Mouse (Mus musculus): ENCODE data around the gene Micu1.

Gene Micu1

DNA sequence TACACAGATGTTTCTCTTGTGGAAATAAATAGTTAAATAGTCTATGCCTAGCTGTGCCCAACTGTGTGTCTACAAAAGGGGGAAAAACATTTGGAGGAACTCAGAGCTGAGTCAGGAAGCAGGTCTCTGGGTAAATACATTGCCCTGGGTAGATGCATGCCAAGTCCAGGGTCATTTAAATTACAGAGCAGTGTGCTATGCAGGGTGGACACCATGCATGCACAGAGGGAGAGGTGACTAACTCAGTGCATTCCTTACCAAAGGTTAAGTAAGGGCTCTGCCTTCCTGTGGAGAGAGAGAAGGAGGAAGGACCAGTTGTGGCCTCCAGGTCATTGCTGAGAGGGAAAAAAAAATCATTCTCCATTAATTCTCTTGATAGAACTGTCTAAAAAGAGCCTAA, 22.4 kb downstream of the Micu1 start:
- no peak for DNase-seq (ENCODE audit: low spot score)

DNA sequence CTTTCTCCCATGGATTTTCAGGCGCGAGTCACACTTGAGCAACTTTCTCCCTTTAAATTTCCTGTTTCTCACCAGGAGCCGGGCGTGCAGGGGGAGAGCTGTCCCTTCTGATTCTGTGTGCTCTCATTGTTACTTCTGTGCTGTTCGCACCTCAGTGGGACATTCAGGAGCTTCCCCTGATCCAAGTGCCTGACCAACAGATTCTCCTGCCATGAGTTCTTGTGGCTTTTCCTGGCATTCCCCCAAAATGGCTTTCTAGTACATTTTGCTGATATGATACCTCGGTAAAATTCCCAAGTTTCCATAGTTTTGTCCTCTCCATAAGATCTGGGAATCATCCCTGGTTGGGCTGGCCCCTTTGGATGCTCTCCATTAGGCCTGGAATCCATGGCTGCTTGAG, 25.0 kb downstream of the Micu1 start:
- DNase-seq (ENCODE audit: low spot score), result no peak

DNA sequence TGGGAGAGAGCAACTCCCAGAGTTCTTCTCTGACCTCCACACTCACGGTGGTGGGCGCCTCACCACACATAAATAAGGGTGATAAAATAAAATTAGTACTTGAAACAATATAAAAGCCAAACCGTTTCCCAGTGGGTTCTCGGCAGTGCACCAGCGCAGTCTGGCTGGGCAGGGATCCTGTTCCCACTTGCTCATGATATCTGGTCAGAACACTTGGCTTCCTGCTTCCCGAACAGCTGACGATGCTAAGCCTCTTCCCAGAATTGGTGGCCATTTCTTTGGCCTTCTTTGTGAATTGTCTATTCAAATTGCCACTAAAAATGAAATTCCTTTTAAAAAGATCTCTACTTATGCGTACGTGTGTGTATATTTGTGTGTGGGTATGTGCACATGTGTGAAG, 27.0 kb downstream of the Micu1 start:
- no peak for DNase-seq (ENCODE audit: low spot score)

DNA sequence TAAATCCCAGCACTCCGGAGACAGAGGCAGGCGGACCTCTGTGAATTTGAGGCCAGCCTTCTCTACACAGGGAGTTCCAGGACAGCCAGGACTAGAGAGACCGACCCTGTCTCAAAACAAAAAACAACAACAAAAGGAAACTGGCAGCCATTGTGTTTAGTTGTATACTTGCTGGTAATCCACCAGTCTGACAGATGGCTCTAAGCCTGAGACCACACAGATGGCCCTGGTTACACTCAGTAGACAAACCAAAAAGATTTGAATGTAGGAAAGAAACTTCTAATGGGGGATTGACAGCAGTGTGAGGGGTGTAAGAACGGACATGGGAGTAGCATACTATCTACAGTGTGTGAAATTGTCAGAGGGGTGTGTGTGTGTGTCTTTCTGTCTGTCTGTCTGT, 27.6 kb downstream of the Micu1 start:
- DNase-seq (ENCODE audit: low spot score), result no peak

DNA sequence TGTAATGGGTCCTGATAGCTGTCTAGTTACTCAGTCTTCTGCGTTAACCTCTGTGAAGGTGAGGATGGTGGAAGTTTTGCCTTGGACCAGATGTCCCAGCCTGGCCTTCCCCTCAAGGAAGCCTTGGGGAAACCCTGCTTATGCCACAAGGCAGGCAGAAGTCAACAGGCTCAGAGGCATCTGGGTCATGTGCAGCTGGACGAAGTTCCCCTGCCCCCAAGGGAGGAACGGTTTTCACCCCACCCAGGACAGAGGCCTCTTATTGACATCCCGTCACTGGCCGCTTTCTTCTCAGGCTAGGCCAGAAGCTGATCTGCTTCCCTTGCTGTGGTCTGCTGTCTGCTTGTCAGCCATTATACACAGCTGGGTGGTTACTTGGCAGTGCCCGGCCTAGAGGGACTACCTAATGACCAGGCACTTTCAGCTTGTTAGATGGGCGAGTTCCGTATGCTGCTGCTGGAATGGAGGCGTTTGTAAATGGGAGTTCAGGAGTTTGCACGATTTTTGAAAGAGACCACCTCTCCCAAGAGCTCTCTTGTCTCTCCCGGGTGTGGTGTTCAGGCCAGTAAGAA, 33.8 kb downstream of the Micu1 start:
- DNase-seq (ENCODE audit: low spot score), result no peak

DNA sequence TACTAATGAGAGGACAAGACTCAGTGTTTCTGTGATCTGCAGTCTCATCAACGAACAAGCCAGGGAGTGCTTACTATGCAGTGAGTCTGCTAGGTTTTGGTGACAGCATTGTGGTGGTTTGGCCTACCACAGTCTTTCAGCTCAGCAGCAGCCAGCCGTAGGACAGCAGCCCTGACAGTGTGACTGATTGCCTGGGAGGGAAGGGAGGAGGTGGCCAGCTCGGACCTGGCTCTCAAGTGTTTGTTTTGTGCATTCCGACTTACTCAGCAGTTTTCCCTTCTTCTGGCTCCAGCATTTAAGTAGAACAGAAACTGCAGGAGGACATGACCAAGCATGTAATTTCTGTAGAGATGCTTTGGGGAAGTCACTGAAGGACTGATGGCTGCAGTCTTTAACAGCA, 39.2 kb downstream of the Micu1 start:
- no peak for DNase-seq (ENCODE audit: low spot score)

DNA sequence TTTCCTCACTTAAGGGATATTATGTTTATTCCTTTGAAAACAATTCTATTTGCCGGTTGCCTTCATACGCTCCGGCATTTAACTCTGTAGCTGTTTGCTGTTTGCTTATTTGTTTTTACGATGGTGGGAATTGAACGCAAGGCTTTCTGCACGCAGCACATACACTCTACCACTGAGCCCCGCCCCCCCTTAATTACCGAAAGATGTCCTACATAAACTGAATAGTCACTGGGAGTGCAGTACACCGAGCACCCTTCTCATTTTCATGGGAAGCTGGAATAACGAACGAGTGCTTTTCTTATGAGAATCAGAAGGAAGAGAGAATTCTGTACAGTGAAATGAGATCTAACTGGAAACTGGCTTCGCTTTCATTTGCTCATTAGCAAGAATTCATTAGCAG, 41.1 kb downstream of the Micu1 start:
- DNase-seq (ENCODE audit: low spot score), result no peak

DNA sequence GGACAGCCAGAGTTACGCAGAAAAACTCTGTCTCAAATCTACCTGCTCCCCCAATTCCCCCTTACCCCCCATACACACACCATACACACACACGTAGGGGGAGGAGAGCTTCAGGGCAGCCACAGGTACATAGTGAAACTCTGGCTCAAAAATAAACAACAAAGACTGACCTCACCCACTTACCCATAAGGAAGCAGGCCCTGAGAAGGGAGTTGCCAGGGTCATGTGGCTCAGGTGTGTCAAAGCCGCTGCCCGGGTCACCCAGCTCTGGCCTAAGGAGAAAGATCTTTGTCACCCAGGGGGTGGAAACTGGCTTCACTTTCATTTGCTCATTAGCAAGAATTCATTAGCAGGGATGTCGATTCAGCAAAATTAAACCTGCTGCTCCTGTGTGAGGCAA, 41.7 kb downstream of the Micu1 start:
- DNase-seq (ENCODE audit: low spot score), result no peak

DNA sequence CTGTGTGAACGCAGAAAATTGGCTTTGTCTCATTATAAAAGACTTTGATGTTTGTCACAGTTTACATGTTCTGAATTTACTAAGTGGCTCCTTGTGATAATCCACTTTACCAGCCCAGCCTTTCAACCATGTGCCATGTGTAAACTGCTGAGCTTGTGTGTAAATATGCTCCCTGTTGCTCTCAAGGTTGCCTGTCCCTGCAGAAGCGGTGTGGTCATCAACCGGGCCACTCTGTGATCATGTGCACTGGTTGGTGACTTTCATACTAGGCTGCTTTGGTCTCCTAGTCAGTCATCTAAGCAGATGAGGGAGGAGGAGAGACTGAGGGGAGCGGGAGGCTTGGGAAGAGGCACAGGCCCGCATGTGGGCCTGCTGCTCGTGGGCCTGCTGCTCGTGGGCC, 45.1 kb downstream of the Micu1 start:
- DNase-seq (ENCODE audit: low spot score), result no peak

DNA sequence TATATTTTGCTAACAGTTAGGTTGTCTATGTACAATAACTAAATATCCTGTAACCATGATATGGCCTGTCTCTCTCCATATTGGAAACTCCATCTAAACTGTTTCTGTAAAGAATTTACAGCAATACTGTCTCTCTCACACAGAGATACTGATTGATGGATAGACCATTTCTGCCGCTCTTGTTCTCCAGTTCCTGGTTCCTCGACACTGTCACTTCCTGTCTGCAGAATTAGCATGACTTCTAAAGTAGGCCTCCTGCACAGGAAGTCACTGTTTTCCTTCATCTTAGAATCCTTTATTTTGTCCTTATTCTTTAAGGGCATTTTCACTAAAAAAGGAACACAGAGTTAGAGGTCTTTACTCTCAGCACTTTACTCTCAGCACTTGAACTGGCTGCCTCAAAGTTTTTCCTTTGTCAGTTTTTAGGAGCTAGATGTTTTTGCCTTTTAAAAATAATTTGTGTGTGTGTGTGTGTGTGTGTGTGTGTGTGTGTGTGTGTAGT, 46.5 kb downstream of the Micu1 start:
- no peak for DNase-seq (ENCODE audit: low spot score)

DNA sequence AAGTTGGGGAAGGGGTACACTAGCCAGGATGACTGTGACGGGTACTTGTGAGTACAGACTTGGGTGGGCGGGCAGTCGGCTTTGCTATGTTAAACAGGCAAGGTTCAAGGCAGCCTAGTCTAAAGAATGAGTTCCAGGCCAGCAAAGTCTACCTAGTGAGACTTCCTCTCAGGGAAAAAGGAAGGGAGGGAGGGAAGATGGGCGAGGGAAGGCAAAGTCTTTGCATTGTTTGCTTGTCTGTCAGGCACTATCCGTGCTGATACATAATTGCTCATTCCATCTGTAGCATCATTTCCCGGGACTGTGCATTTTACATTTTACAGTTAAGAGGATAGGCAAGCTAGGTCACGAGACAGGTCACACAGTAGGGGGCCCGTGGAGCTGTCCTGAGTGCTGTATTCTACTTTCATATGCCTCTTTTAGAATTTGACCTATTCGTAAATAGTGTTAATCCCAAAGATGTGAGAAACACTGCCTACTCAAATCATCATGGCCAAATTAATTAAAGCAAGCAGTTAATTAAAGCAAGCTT, 51.3 kb downstream of the Micu1 start:
- DNase-seq (ENCODE audit: low spot score), result no peak

DNA sequence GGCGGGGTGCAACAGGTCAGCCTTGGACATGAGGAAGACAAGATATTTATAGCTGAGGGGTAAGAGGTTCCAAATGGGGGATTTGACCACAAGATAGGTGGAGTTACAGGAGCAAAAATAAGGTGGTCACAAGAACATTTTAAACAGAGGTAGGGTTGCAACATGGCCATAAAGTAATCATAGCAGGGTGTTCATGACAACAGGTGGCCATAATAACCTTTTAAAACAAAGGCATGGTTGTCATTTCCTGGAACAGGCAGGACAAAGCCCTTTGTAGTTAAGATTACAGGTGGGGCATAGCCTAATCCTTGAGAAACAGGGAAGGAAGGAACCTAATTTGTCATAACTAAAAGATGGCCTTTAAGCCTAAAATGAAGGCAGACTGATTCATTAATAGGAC, 51.8 kb downstream of the Micu1 start:
- no peak for DNase-seq (ENCODE audit: low spot score)

DNA sequence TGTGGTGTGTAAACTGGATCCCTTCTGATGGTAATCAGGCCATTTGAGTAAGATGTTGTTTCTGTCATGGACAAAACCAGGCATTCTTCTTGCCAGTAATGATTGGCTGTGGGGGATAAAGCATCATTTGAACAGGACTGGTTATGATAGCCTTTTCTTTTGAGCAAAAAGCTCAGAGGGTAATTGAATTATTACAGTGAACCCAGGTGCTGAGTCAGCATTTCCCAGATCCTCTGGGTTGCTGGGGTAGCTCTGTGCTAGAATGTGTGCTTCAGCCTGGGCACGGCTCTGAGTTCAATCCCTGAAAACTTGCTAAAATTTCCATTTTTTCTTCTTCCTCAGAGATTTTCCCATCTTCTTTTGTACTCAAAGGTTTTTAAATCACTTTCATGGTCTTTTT, 52.6 kb downstream of the Micu1 start:
- no peak for DNase-seq (ENCODE audit: low spot score)

DNA sequence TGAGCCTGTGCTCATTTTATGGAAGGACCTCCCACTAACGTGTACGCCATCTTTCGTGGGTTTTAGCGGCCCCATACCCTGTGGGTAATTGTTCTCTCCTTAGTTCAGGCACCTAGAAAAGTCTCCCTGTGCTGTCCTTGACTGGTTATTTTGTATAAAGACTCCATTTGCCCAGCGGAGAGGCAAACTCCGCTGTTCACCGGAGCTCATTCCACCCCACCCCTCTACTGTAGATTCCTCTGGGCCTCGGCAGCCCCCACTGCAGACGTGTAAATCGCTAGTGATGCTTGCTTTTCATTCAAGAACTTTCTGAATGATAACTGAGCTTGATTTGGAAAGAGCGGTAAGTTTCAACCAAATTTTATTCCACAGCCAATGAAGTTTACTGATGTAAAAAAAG, 53.4 kb downstream of the Micu1 start:
- no peak for DNase-seq (ENCODE audit: low spot score)

DNA sequence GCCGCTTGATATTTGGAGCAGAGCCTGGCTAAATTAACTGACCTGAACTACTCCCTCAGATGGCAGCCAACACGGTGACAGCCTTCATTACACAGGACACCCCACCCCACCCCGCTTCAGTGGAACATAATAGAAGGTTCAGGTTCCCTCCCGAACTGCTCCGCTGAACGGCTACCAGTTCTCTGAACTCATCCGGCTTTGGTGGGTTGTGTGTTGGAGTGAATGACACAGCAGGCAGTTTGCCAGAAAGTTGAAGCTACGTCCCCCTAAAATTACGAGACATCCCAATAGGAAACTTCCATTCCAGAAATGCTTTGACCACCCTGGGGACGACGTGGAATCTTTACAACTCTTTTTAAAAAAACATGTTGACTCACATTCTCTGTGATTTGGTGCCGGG, 53.8 kb downstream of the Micu1 start:
- DNase-seq (ENCODE audit: low spot score), result no peak

DNA sequence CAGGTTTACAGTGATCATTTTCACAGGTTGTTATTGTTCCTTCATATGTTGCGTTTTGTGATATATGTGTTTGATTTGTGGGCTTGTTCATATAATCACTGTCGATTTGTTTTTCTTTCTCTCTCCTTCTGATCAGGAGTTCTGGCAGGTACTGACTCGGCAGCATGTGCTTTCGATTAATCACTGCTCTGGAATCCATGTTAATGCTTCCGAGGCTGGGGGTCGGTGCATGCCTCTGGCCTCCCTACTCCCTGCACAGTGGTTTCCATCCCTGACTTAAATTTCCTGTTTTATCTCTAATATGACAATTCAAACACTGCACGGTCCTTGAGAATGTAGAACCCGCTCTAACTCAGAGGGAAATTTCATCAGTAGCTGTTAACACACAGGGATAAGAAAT, 54.3 kb downstream of the Micu1 start:
- no peak for DNase-seq (ENCODE audit: low spot score)

DNA sequence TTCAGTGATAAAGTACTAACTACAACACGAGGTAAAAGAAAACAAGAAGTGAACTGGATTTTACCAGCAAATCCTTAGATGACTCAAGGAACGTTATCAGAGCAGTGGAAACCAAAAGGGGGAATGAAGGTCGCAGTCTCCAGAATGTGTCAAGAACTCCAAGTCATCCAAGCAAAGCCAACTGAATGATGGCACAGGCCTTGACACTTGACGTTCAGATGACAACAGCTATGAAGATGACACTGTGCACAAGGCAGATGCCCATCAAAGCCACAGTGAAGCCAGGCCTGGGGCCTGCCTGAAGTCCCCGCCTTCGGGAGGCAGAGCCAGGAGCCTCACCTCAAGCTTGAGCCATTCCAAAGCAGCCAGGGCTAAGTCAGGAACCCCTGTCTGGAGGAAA, 62.5 kb downstream of the Micu1 start:
- DNase-seq (ENCODE audit: low spot score), result no peak

DNA sequence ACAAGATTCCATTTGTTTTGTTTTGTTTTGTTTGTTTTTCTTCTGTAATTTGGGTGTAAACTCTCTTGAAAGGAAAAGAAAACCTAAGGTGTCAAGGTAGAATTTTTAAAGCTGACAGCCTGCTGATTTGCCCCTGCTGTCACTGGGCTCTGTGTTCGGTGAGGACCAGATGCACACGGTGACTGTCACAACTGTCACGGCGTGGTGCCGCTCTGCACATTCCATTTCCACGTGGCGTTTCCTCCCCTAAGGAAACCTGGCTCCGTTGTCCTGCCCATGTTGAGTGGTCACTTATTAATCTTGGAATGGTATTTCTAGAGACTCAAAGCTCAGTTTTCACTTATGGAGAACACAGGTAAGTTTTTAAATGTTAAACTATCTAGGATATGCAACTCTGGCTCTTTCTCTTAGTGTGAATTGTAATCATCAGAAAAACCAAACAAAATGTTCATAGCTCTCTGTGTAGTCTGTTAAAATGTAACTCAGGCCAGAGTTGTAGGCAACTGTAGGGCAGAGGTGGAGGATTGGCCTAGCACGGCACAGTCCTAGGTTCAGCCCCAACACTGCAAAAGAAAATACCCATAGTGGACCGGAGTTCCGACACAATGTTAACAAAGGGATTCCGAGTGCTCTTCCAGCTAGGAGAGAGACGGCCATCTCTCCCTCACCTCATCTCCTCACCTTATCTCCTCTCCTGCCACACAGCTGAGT, 66.2 kb downstream of the Micu1 start:
- DNase-seq (ENCODE audit: low spot score), result no peak

DNA sequence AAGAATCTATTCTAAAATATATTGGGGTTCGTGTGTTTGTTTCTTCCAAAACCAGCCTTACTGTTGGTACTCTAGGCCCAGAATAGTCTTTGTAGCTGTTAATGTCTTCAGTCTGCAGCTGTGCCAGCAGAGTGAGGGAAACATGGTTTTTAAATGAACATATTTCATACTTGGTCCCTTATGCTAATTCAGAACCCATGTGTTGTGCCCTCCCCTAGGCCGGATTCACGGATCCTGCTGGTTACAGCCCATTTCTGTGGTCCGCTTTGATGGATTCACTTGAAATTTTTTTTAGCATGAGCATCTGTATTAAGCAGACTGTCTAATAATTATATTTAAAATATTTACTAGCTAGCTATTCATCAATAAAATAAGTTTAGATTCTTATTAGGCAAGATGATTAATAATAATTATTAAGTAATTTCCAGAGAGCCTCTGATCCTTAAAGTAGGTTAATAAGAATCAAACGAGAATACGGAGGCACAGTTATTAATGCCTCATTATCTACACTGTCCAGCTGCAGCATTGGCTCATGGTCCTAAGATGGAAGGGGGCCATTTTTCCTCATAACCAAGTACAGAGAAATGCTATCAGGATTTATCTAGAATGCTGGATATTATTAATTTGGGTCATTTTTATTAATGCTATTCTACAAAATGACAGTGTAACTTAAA, 69.2 kb downstream of the Micu1 start:
- no peak for DNase-seq (ENCODE audit: low spot score)

DNA sequence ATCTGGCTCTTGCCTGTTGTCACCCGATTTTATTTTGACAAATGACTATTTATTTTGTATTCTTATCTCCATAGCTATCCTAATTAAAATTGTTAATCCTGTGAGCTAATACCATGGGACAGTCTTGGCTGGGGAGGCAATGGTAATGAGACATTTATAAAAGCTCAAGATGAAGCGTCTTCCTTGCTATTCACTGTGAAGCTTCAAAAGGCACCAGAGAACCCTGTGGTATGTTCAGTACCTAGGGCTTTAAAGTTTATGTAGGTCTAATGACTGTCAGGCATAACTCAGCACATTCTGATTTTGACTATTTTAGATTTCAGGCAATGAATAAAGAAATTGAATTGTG, 69.7 kb downstream of the Micu1 start:
- no peak for DNase-seq (ENCODE audit: low spot score)

DNA sequence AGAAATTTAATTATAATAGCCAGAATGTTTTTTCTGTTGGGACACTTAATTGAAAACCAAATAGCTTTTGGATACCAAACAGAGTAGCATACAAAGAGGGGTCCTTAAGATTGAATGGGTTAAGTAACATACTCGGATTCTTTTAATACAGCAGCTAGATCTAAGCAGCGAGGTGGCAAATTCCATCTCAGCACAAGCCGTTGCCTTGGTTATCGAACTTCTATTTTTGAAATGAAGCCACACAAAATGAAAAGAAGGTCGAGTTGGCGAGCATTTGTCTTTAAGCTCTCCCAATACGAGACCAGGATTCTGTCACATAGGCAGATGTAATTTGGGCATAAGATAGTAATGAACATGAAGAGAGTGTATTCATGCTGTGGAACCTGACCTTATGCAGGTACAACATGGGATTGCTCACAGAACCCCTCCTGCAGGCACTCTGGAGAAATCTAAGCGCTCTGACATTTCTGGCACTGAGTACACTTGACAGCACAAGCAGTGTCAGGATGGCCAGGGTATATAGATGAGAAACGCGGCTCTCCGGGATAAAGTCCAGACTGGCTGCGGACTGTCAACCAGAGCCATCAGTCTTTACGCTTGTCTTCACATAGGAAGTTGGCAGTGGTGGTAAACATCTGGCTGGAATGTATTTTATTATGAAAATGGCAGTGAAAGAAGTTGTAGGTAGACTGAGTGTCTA, 71.3 kb downstream of the Micu1 start:
- no peak for DNase-seq (ENCODE audit: low spot score)

DNA sequence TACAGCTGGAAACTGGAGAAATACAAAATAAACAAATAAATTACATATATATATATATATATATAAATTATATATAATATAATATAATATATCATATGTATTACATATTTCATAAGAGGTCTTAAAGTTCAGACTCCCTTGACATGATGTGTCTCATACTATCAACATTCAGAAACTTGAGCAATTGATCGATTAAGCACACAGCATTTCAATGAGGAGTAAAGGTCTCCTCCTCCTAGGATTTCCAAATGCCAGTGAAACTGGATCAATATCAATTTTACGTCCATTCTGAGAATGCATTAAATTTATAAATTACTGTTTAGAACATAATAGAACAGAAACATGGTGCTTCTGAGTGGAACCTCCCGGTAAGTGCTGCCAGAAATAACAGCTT, 71.9 kb downstream of the Micu1 start:
- DNase-seq (ENCODE audit: low spot score), result no peak

DNA sequence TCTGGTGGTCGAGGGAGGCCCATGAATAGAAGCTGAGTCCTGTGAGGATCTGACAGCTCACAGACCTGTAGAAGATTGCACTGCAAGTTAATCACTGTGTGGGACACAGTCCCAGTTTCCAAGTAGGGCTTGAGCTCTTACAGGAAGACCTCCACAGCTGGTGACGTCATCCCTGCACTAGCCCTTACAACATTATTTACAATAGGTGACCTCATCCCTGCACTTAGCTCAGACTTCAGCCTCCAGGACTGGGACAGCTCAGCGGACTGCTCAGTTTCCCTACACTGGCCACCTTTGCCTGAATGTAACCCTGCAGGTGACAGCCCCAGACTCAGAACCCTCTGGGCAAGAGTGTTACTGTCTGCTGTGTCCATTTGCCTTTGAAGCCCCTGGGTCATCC, 75.0 kb downstream of the Micu1 start:
- DNase-seq (ENCODE audit: low spot score), result no peak

Measured in urinary bladder, postnatal 10 days (tissue).